Mouse (Mus musculus): ENCODE data around the gene Macf1.

Gene Macf1

DNA sequence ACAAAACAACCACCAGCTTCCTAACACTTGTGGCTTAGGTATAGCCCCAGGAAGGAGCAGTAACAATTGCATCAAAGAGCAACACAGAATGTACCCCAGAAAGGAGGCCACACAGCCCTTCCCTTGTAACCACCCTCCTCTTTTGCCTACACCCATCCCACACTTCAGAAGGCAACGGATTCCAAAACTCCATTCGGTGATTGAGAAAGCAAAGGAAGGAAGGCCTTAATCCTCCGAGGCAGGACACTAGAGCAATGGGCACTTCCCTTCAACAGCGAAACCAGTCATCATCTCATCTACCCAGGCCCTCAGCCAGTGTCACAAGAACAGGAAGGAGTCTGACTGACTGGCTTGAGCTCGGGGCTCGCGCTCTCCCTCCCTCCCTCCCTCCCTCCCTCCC is 112.3 kb downstream of the Macf1 start:
- in situ Hi-C loops (cut with MboI; ENCODE audit: unreplicated experiment in 2 of 2), result loop anchor here in 1 of 2 experiments (25.0 kb wide), 1 partner anchor 685 kb away; the partner anchor contains the start of gene Cap1

DNA sequence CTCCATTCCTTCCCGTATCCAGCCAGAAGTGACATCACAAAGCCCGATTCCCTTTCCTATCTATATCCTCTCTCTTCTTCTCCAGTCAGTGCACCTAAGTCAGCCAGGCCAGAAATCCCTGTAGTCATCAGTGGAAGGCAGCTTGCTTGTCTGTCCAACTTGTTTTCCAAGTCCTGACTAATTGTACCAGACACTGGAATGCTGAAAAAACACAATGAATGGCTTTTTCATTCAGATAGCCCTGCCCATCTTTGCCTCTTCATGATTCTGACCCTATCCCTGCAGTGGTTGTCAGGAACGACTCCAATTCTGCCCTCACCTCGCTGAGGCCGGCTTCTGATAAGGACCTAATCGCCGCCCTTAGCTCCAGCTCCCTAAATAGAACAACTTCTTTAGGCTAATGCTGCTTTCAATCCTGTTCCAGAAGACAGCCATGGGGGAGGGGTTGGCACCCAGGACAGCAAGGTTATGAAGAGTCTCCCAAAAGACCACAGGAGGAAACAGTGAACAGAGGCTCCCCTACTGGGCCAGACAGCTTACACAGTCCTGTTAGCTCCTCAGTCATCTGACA is 118.8 kb downstream of the Macf1 start:
- in situ Hi-C loops (cut with MboI; ENCODE audit: unreplicated experiment in 2 of 2), result loop anchor here in 1 of 2 experiments (25.0 kb wide), 1 partner anchor 678 kb away; the partner anchor contains the start of gene Cap1

DNA sequence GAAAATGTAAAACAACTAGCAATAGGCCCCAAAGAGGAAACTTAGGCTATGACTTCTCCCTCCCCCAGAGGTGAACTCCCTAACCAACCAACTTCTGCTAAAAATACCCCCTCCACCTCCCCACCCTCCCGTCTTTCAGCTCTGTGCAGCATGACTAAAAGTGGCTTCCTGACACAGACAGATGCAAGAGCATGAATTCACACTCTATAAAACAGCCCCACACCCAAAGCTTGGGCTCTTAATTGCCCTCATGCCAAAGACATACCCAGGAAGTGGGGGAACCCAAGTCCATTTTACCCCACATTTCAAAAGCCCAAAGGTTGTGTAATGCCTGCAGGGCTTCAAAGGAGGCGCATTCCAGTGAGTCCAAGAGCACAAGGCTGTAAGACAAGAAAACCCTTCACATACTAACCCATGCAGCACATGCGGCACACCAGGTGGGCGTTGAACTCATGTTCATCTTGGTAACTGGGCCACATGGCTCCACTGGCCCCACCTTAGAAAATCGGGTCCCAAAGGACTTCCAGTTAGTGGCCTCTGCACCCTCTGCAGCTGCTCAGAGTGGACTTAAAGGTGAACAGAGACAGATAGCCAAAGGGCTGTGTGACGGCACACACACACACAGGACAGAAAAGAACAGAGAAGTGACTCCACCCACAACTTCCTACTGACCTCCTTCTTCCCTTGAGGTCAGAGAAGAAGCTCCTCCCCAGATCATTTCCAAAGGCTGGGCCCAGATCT is 119.9 kb downstream of the Macf1 start:
- in situ Hi-C loops (cut with MboI; ENCODE audit: unreplicated experiment in 2 of 2), result loop anchor here in 1 of 2 experiments (25.0 kb wide), 1 partner anchor 677 kb away; the partner anchor contains the start of gene Cap1

DNA sequence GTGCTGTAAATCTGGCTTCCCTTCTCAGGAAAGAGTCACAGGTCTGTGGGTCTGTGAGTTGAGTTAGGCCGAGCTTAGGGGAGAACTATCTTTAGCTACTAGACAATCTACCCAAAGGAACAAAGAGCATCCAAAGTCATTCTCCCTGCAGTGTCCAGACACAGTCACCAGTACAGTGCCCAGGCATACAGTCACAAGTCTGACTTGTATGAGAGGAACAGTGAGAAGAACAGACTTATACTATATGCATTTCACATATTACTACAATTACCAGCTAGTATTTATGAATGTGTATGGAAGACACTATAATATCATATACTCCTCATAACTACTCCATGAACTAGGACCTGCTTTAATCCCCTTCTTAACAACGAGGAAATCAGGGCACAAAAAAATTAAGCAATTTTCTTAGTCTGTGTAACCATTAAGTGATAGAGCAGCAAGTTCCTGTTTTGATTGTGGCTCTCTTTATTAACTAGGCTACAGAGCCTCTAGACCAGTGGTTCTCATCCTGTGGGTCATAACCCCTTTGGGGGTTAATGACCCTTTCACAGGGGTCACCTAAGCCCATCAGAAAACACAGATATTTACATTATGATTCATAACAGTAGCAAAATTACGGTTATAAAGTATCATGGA is 121.9 kb downstream of the Macf1 start:
- in situ Hi-C loops (cut with MboI; ENCODE audit: unreplicated experiment in 2 of 2), result loop anchor here in 1 of 2 experiments (25.0 kb wide), 1 partner anchor 675 kb away; the partner anchor contains the start of gene Cap1

DNA sequence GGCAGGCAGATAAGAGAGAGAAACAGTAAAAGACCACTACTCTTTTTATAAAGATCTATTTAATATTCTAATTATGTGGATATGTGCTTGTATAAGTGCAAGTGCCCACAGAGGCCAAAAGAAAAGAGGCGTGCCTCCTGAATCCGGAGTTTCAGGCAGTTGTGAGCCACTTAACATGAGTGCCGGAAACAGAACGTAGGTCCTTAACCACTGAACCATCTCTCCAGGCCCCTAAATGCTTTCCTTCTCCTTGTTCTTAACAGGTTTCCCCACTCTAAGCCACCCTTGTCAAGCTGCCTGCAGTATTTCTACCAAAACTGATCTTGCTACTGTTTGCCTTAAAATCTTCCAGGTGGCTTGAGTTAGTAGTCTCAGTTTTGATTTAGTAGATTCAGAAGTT is 123.3 kb downstream of the Macf1 start:
- in situ Hi-C loops (cut with MboI; ENCODE audit: unreplicated experiment in 2 of 2), result loop anchor here in 1 of 2 experiments (25.0 kb wide), 1 partner anchor 674 kb away; the partner anchor contains the start of gene Cap1

DNA sequence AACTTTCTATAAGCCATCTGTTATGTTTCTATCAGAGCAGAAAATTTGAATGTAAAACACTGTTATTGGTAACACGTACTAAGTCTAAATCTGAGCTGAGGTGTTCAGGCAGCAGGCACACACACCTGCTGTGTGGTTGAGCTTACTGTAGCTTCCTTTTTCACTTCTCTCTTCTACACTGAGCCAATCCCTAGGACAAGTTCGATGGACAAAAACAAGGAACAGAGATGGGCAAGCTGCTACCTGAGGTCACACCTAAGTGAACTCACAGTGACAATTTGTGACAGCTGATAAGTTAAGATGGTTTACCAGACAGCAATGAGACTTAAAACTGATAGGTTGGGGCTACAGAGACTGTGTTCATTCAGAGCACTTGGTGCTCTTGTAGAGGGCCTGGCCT is 125.7 kb downstream of the Macf1 start:
- in situ Hi-C loops (cut with MboI; ENCODE audit: unreplicated experiment in 2 of 2), result loop anchor here in 1 of 2 experiments (25.0 kb wide), 1 partner anchor 671 kb away; the partner anchor contains the start of gene Cap1

DNA sequence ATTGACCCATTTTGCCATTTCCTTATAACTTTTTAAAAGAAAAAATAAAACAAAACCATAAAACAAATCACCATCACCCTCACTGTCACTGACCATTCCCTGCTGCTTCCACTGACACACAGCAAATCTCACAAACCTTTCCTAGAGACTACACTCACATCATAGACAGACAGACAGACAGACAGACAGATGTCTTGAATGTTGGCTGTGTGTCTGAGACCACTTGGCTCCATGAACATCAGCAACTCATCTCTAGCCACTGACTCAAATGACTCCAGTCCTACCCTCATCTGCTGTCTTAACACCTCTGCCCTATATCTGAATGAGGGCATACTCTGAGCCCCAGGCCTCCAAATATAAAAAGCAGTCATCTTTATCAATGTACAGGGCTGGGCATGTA is 128.9 kb downstream of the Macf1 start:
- in situ Hi-C loops (cut with MboI; ENCODE audit: unreplicated experiment in 2 of 2), result loop anchor here in 1 of 2 experiments (25.0 kb wide), 1 partner anchor 668 kb away; the partner anchor contains the start of gene Cap1

DNA sequence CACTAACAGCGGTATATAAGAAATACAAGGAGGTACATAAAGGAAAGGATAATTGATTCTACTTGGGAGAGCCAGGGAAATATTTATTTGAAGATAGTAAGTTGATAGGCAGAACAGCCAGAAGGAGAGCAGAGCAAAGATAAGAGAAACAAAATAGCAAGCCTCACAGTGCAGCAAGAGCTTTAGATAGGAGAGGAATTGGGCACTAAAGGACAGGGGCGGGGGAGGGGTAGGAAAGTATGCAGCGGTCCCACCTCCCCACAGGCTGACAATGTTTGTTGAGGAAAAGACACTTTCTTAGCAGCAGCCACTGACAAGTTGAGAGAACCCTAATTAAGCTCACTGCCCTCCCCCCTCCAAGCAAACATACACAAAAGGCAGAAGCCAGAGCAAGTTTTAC is 131.5 kb downstream of the Macf1 start:
- in situ Hi-C loops (cut with MboI; ENCODE audit: unreplicated experiment in 2 of 2), result loop anchor here in 1 of 2 experiments (25.0 kb wide), 1 partner anchor 665 kb away; the partner anchor contains the start of gene Cap1

DNA sequence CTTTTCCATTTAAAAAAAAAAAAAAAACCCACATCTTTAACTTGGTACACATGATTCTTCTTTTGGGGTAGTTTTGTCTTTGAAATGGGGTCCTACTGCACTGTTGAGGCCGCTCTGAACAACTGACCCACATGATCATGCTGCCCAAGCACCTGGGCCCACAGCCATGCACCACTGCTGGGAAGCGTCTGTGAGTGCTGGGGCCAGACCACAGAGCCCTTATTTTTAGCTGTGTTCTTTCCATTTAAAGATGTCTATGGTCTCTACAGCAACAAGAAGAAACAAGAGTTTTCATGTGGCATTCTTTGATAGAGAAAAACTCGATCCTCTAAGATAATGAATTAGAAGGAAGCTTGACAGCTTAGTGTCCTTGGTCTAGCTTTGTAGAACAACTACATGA is 135.8 kb downstream of the Macf1 start:
- in situ Hi-C loops (cut with MboI; ENCODE audit: unreplicated experiment in 2 of 2), result no loop called here

DNA sequence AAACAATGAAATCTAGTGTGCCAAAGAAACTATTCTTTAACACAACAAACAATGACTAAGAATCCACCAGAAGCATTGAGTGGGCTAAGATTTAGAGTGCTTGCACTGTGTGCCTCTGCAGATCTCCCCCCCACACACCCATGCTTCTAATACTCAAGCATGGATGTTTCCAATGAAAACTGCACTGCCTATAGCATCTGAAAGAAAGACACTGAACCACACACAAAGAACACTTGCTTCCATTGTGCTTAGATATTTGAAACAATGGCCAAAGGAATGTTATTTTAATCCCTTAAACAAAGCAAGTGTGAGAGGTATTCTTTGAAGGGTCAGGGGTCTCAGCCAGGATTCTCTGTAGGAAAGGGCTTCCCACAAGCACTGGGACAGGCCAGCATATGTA is 140.5 kb downstream of the Macf1 start:
- in situ Hi-C loops (cut with MboI; ENCODE audit: unreplicated experiment in 2 of 2), result no loop called here

DNA sequence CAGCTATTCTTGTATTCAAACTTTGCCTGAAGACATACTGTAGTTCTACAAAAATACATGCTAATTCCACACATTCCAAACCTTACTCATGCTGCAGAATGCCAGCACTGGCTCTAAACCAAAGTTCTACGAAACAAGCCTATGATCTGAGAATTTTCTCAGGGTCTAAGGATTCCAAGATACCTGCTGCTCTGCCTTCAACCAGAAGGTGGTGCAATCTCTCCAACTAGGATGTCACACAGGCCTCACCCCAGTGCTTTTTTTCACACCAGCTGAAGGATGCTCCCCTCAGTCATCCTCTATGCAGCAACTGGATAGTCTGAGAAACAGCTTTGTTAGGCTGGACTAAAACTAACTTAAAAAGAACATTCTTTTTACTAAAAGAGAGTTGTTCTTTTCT is 148.9 kb downstream of the Macf1 start:
- in situ Hi-C loops (cut with MboI; ENCODE audit: unreplicated experiment in 2 of 2), result loop anchor here (5.0 to 10.0 kb wide), 4 partner anchors 42 to 370 kb away; partner anchors contain the start of gene Mycbp (in 1 of the 2)

DNA sequence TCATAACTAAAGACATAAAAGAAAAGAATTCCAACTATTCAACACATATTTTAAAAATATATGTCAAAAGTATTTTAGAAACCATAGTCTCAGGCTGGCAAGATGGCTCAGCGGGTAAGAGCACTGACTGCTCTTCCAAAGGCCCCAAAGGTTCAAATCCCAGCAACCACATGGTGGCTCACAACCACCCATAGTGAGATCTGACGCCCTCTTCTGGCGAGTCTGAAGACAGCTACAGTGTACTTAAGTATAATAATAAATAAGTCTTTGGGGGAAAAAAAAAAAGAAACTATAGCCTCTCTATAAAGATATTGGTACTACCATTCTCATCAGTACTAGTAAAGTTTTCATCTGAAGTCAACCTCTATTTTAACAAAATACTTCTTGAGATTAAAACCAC is 152.2 kb downstream of the Macf1 start:
- in situ Hi-C loops (cut with MboI; ENCODE audit: unreplicated experiment in 2 of 2), result loop anchor here (5.0 to 10.0 kb wide), 3 partner anchors 230 to 373 kb away; partner anchors contain the start of gene Mycbp (in 1 of the 2)

DNA sequence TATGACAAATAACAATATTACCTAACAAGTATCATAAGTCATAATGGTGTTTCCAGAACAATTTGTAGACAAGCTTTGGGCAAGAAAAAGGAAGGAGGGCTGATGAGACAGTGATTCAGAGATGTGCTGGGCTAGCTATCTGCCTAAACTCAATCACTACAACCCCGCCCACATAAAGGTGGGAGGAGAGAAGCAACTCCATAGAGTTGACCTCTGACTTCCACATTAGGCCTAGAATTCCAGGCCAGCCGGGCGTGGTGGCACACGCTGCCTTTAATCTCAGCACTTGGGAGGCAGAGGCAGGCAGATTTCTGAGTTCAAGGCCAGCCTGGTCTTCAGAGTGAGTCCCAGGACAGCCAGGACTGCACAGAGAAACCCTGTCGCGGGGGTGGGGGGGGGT is 153.2 kb downstream of the Macf1 start:
- in situ Hi-C loops (cut with MboI; ENCODE audit: unreplicated experiment in 2 of 2), result loop anchor here (5.0 to 10.0 kb wide), 3 partner anchors 229 to 374 kb away; partner anchors contain the start of gene Mycbp (in 1 of the 2)

DNA sequence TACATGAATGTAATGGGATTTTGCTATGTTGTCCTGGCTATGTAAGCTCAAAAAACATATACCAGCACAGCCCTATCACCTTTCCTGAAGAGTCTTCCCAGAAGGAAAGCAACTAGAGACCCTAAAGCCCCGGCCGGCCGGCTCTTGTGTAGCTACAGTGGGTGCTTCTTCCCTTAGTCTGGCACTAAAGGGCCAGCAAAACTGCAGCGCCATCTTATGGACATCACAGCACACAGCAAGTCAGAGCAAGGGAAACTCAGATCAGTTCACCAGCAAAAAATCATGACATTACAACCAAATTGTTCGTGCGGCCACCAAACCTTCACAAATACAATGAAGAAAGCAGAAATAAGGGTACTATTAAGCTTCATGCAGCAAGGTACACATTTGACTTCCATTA is 154.9 kb downstream of the Macf1 start:
- in situ Hi-C loops (cut with MboI; ENCODE audit: unreplicated experiment in 2 of 2), result loop anchor here in 1 of 2 experiments (5.0 to 10.0 kb wide), 2 partner anchors 224 to 312 kb away; no protein-coding TSS in a partner anchor

DNA sequence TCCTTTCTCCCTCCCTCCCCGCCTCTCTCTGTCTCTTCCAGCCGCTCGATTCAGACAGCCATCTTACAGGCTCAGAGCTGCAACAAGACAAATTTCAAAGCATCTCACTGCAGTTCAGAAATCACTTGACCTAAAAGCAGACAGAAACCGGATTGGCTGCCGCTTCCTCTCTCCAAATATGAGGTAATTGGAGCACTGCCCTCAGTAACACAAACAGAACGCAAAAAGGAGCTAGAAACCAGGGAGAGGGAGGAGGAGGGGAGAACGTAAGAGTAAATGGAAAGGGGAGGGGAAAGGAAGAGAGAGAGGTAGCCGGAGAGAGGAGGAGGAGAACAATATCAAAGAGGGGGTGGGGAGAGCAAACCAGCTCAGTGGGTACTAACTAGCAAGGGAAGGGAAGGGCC is 156.6 kb downstream of the Macf1 start:
- in situ Hi-C loops (cut with MboI; ENCODE audit: unreplicated experiment in 2 of 2), result loop anchor here in 1 of 2 experiments (5.0 to 10.0 kb wide), 2 partner anchors 223 to 310 kb away; no protein-coding TSS in a partner anchor

DNA sequence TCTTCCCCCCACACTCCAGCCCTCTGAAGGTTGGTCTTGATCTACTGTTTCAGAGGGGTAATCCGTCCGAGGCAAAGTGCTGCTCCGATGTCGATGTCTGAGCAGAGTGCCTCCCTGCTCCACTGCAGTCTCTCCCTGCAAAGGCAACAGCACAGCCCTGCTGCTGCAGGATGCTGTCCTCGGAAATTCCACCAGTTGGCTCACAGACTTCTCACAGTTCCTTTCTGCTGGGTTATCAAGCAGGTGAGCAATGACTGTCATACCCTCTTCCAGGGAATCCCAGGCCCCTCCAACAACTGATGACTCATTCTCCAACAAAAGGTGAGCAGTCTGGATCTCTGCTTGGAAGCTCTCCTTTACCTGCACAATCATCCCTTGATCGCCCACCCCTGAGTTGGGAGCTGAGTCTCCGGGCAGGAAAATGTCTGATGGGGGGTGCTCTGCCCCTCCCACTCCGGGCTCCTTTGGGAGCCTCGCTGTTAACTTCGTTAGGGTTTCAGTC is 157.3 kb downstream of the Macf1 start:
- in situ Hi-C loops (cut with MboI; ENCODE audit: unreplicated experiment in 2 of 2), result loop anchor here in 1 of 2 experiments (5.0 to 10.0 kb wide), 2 partner anchors 222 to 310 kb away; no protein-coding TSS in a partner anchor

DNA sequence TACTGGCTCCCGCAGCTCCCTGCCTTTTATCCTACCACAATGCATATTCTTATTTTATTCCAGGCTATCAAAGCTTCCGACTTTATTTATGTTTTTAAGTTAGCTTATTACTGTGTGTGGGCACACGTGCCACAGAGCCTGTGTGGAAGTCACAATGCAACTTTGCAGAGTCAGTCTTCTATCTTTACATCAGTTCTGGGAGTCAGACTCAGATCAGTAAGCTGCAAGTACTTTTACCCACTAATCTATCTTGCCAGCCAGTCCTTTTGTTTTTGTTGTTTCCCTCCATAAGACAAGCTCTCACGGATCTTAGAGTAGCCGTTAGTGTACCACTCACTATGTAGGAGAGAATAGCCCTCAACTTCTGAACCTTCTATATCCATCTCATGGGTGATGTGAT is 159.4 kb downstream of the Macf1 start:
- in situ Hi-C loops (cut with MboI; ENCODE audit: unreplicated experiment in 2 of 2), result loop anchor here in 1 of 2 experiments (5.0 to 10.0 kb wide), 2 partner anchors 220 to 307 kb away; no protein-coding TSS in a partner anchor

DNA sequence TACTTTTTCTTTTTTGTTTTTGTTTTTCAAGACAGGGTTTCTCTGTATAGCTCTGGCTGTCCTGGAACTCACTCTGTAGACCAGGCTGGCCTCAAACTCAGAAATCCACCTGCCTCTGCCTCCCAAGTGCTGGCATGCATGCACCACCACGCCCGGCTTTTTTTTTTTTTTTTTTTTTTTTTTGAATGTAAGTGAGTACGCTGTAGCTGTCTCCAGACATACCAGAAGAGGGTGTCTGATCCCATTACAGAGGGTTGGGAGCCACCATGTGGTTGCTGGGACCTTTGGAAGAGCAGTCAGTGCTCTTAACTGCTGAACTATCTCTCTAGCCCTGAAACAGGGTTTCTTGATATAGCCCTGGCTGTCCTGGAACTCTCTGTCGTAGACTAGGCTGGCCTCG is 164.0 kb downstream of the Macf1 start:
- in situ Hi-C loops (cut with MboI; ENCODE audit: unreplicated experiment in 2 of 2), result loop anchor here in 1 of 2 experiments (10.0 kb wide), 1 partner anchor 215 kb away; no protein-coding TSS in a partner anchor

DNA sequence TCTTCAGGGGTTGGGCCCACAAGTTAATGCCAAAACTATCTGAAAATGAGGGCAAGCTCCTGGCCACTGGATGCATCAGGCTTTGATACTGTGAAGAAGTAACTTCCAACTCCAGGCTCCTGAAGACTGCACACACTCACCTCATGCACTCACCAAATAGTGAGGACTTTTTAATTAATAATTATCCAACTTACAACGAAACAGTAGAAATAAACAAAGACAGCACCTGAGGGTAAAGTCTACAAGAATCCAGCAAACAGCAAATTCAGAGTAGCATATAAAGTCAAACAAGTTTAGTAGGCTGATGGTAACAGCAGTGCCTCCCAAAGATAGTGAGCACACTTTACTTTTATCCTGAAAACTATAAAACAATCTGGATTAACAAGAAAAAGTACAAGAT is 168.5 kb downstream of the Macf1 start:
- in situ Hi-C loops (cut with MboI; ENCODE audit: unreplicated experiment in 2 of 2), result no loop called here

DNA sequence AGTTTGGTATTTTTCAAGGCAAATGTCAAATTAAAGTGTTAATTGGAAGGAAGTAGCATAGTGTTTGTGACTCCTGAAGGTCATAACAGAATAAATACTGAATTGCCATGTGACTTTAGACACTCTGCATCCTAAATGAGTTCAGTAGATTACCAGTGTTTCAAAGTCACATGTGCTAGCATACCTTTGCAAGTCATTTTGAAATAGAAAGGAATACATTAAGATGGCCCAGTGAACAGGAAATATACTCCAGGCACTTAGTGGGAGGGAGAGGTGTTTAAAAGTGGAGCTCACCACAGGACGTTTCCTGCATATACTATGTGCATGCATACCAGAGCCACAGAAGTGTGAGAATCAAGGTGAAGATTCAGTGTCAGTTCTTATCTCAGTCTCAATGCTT is 174.0 kb downstream of the Macf1 start:
- in situ Hi-C loops (cut with MboI; ENCODE audit: unreplicated experiment in 2 of 2), result no loop called here

Data from v-Abl transformed pro-B cells (cell line).